Mouse (Mus musculus) hindbrain, embryonic 11.5 days (tissue): Measurements from ENCODE around the gene Grifin. TPM values are rescaled to one million over a fixed set of nuclear protein-coding genes. Genes with fewer than 3 reads are reported as not detected.

Experiments used
- ATAC-seq: fragments of 200-750 bp; cut with Nextera tagmentation; 2 replicates; pipeline ENCODE4 v1.8.0; 2017; ENCODE audit warnings: mild to moderate bottlenecking, moderate TSS enrichment, moderate library complexity; ENCODE audit not compliant: low FRiP score
- DNase-seq: peaks from one replicate; pipeline ENCODE4 v3.0.0-alpha.2; 2015; ENCODE audit warnings: low spot score
- H3K27ac ChIP-seq: fragments of 300-500 bp; sonication (generic); 2 replicates; pipeline ENCODE4 v1.5.1; 2014; ENCODE audit warnings: mild to moderate bottlenecking, low read depth, low read length
- H3K27me3 ChIP-seq: fragments of 300-500 bp; sonication (generic); 2 replicates; pipeline ENCODE4 v1.6.1; 2014; ENCODE audit warnings: mild to moderate bottlenecking, low read length, moderate library complexity, mixed read lengths; ENCODE audit not compliant: control insufficient read depth, insufficient read depth
- H3K36me3 ChIP-seq: fragments of 300-500 bp; sonication (generic); 2 replicates; pipeline ENCODE4 v1.6.1; 2014; ENCODE audit warnings: mild to moderate bottlenecking, low read length, moderate library complexity, mixed read lengths; ENCODE audit not compliant: control insufficient read depth, insufficient read depth
- H3K4me1 ChIP-seq: fragments of 300-500 bp; sonication (generic); replicated peaks from 2 replicates; pipeline ENCODE4 v1.6.1; 2014; ENCODE audit warnings: low read length, mixed read lengths; ENCODE audit not compliant: control insufficient read depth, insufficient read depth
- H3K4me2 ChIP-seq: fragments of 300-500 bp; sonication (generic); replicated peaks from 2 replicates; pipeline ENCODE4 v1.6.1; 2014; ENCODE audit warnings: mild to moderate bottlenecking, low read depth, low read length
- H3K4me3 ChIP-seq: fragments of 300-500 bp; sonication (generic); 2 replicates; pipeline ENCODE4 v1.5.1; 2014; ENCODE audit warnings: low read depth, low read length
- H3K9ac ChIP-seq: fragments of 300-500 bp; sonication (generic); 2 replicates; pipeline ENCODE4 v1.6.1; 2014; ENCODE audit warnings: low read depth, low read length
- H3K9me3 ChIP-seq: fragments of 300-500 bp; sonication (generic); 2 replicates; pipeline ENCODE4 v1.6.1; 2016; ENCODE audit warnings: low read length; ENCODE audit not compliant: control insufficient read depth
- WGBS: fragments of 180-500 bp; shearing (Covaris S2); extraction: QIAGEN DNeasy Blood & Tissue Kit; methylation state at CpG from one replicate; pipeline ENCODE4 v1.1.7; 2014; 5-methylcytosine and 5-hydroxymethylcytosine counted together
- polyA plus RNA-seq: library from polyadenylated mRNA; unstranded; fragments of >200 nt; fragmentation: Nextera tagmentation; extraction: Ambion mirVana; gene quantifications from 2 replicates; pipeline ENCODE4 v1.2.1, GENCODE M21; 2014

Gene Grifin
- not detected in 2 replicates for polyA plus RNA-seq

GRCm38 (mm10) chr5:140564896-140565295 is at the start of gene Grifin:
Gene Grifin, minus strand, starts transcription at chr5:140565071.
- no peak within 1 kb of the TSS for H3K27ac ChIP-seq
- H3K9me3 ChIP-seq = no peaks in the 10 kb centered on the region
- 78% methylated on average over 4 of the region's 4 CpGs for WGBS
- H3K4me2 ChIP-seq = no peak within 1 kb of the TSS
- H3K9ac ChIP-seq = no peak within 1 kb of the TSS
- no peaks in the 10 kb centered on the region for H3K36me3 ChIP-seq
- peaks cover 6% of the 10 kb centered on the region for H3K4me1 ChIP-seq
- DNase-seq (no peak), ATAC-seq (0 out of 2 replicates have a peak, but pooled peaks have one; percentile 8)
- no peak within 1 kb of the TSS for H3K4me3 ChIP-seq
- no peaks in the 10 kb centered on the region for H3K27me3 ChIP-seq

- H3K4me3 ChIP-seq = no peak overlapping the region
- no peaks in the 10 kb centered on the region for H3K9me3 ChIP-seq
- no peak for DNase-seq
- 0 out of 2 replicates have a peak overlapping the region, but pooled peaks have one; percentile 20 for H3K27ac ChIP-seq
- WGBS = 94% methylated on average over 10 of the region's 10 CpGs
- peaks cover 19% of the 10 kb centered on the region for H3K4me1 ChIP-seq
- H3K36me3 ChIP-seq = peaks cover 15% of the 10 kb centered on the region
- no peak overlapping the region for H3K4me2 ChIP-seq
- H3K9ac ChIP-seq = no peak overlapping the region
- no peak for ATAC-seq
- H3K27me3 ChIP-seq = no peaks in the 10 kb centered on the region
Measured at GRCm38 (mm10) chr5:140614141-140614540, 49.3 kb upstream of the Grifin start.

DNA sequence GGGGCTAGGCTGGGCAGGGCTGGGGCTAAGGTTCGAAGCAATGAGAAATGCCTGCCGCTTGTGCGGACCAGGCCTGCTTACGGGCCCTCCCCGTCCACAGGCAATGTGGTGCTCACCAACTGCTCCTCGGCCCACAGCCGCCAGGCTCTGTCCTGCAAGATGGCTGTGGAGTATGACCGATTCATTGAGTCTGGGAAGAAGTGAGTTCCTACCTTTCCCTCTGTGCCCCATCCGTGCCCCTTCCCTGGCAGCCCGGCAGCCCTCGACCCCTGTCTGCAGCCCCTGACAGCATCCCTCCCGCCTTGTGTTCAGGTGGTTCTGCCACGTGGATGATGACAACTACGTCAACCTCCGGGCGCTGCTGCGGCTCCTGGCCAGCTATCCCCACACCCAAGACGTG is 47.3 kb upstream of the Grifin start:
- DNase-seq (no peak), ATAC-seq (no peak)
- H3K4me1 ChIP-seq = peaks cover 22% of the 10 kb centered on the region
- no peaks in the 10 kb centered on the region for H3K27me3 ChIP-seq
- WGBS = 36% methylated on average over 18 of the region's 18 CpGs
- peak overlapping the region; percentile 80 for H3K9ac ChIP-seq
- peak overlapping the region; percentile 56 for H3K4me3 ChIP-seq
- peak overlapping the region; percentile 83 for H3K4me2 ChIP-seq
- peak overlapping the region; percentile 98 for H3K27ac ChIP-seq
- H3K36me3 ChIP-seq = peaks cover 15% of the 10 kb centered on the region
- no peaks in the 10 kb centered on the region for H3K9me3 ChIP-seq

- Histone ChIP-seq H3K4me3 (peak overlapping the region; percentile 56), H3K4me1 (peaks cover 24% of the 10 kb centered on the region), H3K27ac (peak overlapping the region; percentile 98), H3K4me2 (peak overlapping the region; percentile 83), H3K36me3 (peaks cover 15% of the 10 kb centered on the region), H3K27me3 (no peaks in the 10 kb centered on the region), H3K9ac (peak overlapping the region; percentile 80), H3K9me3 (no peaks in the 10 kb centered on the region)
- DNase-seq (peak; percentile 70), ATAC-seq (peak; percentile 14; the same call in 1 of the 2 replicates)
- WGBS = 20% methylated on average over 15 of the region's 15 CpGs
Measured at GRCm38 (mm10) chr5:140611611-140612185, 46.8 kb upstream of the Grifin start.

- ATAC-seq = peak; percentile 61
- Histone ChIP-seq H3K9me3 (no peaks in the 10 kb centered on the region), H3K4me1 (peaks cover 29% of the 10 kb centered on the region), H3K4me3 (peak overlapping the region; percentile 56), H3K36me3 (peaks cover 15% of the 10 kb centered on the region), H3K27ac (peak overlapping the region; percentile 98), H3K9ac (peak overlapping the region; percentile 80), H3K27me3 (peaks cover 3% of the 10 kb centered on the region; the same call in 1 of the 2 replicates), H3K4me2 (peak overlapping the region; percentile 83)
- peak; percentile 89 for DNase-seq
- 9% methylated on average over 21 of the region's 21 CpGs for WGBS
Measured at GRCm38 (mm10) chr5:140611021-140611583, 46.2 kb upstream of the Grifin start.

- peak overlapping the region; percentile 80 for H3K9ac ChIP-seq
- peaks cover 3% of the 10 kb centered on the region; the same call in 1 of the 2 replicates for H3K27me3 ChIP-seq
- no peaks in the 10 kb centered on the region for H3K9me3 ChIP-seq
- peak overlapping the region; percentile 98 for H3K27ac ChIP-seq
- H3K4me3 ChIP-seq = peak overlapping the region; percentile 56
- peaks cover 34% of the 10 kb centered on the region for H3K4me1 ChIP-seq
- peak overlapping the region; percentile 83 for H3K4me2 ChIP-seq
- under 1% methylated on average over 27 of the region's 30 CpGs for WGBS
- H3K36me3 ChIP-seq = peaks cover 15% of the 10 kb centered on the region
- DNase-seq (peak; percentile 75), ATAC-seq (peak; percentile 12; the same call in 1 of the 2 replicates)
Measured at GRCm38 (mm10) chr5:140610273-140611011, 45.6 kb upstream of the Grifin start.

GRCm38 (mm10) chr5:140609511-140610272 is 44.8 kb upstream of the Grifin start:
- Histone ChIP-seq H3K27ac (peak overlapping the region; percentile 98), H3K4me2 (peak overlapping the region; percentile 83), H3K9ac (peak overlapping the region; percentile 80), H3K9me3 (no peaks in the 10 kb centered on the region), H3K4me1 (peaks cover 34% of the 10 kb centered on the region), H3K36me3 (peaks cover 15% of the 10 kb centered on the region), H3K4me3 (peak overlapping the region; percentile 56), H3K27me3 (peaks cover 3% of the 10 kb centered on the region; the same call in 1 of the 2 replicates)
- ATAC-seq = no peak
- WGBS = 13% methylated on average over 11 of the region's 13 CpGs
- DNase-seq = peak; percentile 55

DNA sequence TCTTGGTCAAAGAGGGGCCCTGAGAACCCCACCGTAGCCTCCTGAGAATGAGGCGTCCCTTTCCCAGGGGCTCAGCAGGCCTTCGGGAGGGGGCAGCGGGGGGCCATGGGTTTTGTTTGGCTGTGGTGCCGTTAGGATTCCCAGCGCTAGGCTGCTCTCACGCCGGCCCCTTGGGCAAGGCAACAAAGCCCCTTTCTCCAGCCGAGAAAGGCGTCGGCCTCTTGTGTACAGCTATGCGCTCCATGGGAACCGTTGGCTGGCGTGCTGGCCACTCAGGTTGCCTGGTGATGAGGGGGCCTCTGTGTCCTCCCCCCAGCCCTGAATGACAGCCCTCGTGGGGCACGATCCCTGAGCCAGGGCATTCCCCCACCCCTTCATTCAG is 43.8 kb upstream of the Grifin start:
- Histone ChIP-seq H3K4me2 (peak overlapping the region; percentile 83), H3K9ac (peak overlapping the region; percentile 80), H3K4me1 (peaks cover 34% of the 10 kb centered on the region), H3K9me3 (no peaks in the 10 kb centered on the region), H3K4me3 (peak overlapping the region; percentile 56), H3K27me3 (peaks cover 3% of the 10 kb centered on the region; the same call in 1 of the 2 replicates), H3K36me3 (peaks cover 7% of the 10 kb centered on the region), H3K27ac (peak overlapping the region; percentile 98)
- ATAC-seq (peak; percentile 23), DNase-seq (peak; percentile 78)
- under 1% methylated on average over 16 of the region's 16 CpGs for WGBS
